Mouse (Mus musculus): ENCODE measurements around the gene Cx3cr1. TPM values are rescaled to one million over a fixed set of nuclear protein-coding genes. Genes with fewer than 3 reads are reported as not detected.

Cx3cr1 gene
- polyA plus RNA-seq, 1 experiment from 2014 or later = 8.0 TPM

DNA sequence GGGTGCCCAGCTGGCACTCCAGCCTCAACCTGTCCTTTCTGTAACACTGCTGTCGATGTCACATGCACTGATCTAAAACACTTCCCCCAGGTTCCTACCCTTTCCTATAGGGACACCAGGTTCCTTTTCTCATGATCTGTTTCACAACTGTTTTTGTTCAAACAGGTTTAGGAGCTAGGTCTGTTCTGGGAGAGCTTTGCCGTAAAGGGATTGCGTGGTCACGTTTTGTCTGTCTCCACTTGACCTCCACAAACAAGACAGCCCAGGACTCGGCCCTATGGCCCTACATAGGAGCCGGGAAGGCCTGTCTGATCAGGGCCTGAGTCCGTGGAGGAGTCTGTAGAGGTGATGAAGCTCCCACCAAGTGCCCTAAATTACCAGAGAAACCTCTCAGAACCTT is 99.9 kb downstream of the Cx3cr1 start:
- Histone ChIP-seq H3K9ac (no peak overlapping the region), H3K36me3 (peaks cover 28% of the 10 kb centered on the region), H3K4me1 (no peaks in the 10 kb centered on the region), H3K9me3 (no peaks in the 10 kb centered on the region), H3K27ac (no peak overlapping the region), H3K4me2 (replicated peaks) (no peak overlapping the region), H3K27me3 (no peaks in the 10 kb centered on the region), H3K4me3 (no peak overlapping the region)
- ATAC-seq (ENCODE audit: insufficient number of reproducible peaks, insufficient read depth, low FRiP score, low TSS enrichment) = no peak
- WGBS = 81% methylated on average over 7 of the region's 7 CpGs

DNA sequence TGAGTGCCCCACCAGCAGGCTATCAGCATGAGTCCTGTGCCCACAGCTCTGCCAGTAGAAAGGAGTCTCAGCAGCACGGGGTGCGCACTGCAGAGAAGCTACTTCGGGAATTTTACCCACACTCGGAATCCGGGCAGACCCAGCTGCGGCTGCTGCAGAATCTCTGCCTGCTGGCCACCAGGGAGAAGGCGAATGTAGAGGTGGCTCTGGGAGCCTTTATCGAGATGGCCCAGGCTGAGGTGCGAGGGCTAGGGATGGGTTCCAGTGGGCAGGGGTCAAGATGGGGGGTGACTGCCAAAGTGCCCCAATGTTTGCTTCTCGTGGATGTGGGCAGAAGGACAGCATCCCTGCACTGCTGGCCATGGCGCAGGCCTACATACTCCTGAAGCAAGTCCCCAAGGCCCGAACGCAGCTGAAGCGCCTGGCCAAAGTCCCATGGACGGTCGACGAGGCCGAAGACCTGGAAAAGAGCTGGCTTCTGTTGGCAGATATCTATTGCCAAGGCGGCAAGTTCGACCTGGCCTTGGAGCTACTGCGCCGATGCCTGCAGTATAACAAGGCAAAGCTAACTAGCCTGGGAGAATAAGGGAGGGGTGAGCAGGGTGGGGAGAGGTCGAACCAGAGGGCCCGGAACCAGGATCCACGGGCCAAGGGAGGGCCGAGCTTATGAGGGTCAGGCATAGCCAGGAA is 103.3 kb downstream of the Cx3cr1 start:
- Histone ChIP-seq H3K9me3 (no peaks in the 10 kb centered on the region), H3K36me3 (no peaks in the 10 kb centered on the region; the same call in 1 of the 2 replicates), H3K4me2 (replicated peaks) (no peak overlapping the region), H3K4me1 (peaks cover 9% of the 10 kb centered on the region; the same call in 1 of the 2 replicates), H3K27me3 (no peaks in the 10 kb centered on the region), H3K4me3 (no peak overlapping the region), H3K27ac (no peak overlapping the region), H3K9ac (no peak overlapping the region)
- WGBS = 85% methylated on average over 26 of the region's 26 CpGs
- ATAC-seq (ENCODE audit: insufficient number of reproducible peaks, insufficient read depth, low FRiP score, low TSS enrichment) = no peak

DNA sequence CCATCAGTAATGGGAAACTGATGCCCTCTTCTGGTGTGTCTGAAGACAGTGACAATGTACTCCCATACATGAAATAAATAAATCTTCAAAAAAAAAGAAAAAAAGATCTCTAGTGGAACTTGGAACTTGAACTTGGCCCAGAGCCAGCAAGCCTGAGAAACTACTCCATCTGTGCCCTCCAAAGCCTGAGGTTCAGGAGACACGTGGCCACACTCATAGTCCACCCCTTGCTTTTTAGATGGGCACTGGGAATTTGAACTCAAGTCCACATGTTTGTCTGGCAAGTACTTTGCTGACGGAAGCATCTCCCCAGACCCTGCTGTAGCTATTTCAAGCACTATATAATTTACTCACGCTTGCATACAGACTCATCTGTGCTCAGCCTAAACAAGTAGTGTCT is 104.5 kb downstream of the Cx3cr1 start:
- Histone ChIP-seq H3K27ac (no peak overlapping the region), H3K27me3 (no peaks in the 10 kb centered on the region), H3K9me3 (no peaks in the 10 kb centered on the region), H3K9ac (no peak overlapping the region), H3K36me3 (no peaks in the 10 kb centered on the region), H3K4me1 (peaks cover 9% of the 10 kb centered on the region; the same call in 1 of the 2 replicates), H3K4me3 (no peak overlapping the region), H3K4me2 (replicated peaks) (no peak overlapping the region)
- 74% methylated on average over 3 of the region's 3 CpGs for WGBS
- no peak for ATAC-seq (ENCODE audit: insufficient number of reproducible peaks, insufficient read depth, low FRiP score, low TSS enrichment)

DNA sequence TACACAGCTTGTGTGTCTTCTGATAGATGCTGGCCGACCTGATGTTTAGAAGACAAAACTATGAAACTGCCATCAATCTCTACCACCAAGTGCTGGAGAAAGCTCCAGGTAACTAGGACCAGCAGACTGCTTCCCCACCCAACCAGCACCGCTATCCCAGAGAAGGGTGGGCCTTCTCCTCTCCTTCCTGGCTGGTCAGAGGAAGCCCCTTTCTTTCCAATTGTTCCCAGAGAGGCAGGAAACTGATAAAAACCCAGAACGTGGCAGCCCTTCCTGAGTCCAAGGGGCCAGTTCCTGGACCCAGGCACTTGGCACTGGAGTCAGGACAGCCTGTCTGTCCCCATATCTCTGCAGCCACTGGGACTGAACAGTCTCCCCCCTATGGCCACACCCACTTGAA is 105.5 kb downstream of the Cx3cr1 start:
- H3K9me3 ChIP-seq = no peaks in the 10 kb centered on the region
- no peak overlapping the region for H3K4me3 ChIP-seq
- H3K4me1 ChIP-seq = peaks cover 9% of the 10 kb centered on the region; the same call in 1 of the 2 replicates
- H3K27ac ChIP-seq = no peak overlapping the region
- H3K9ac ChIP-seq = no peak overlapping the region
- no peak overlapping the region for H3K4me2 ChIP-seq (replicated peaks)
- H3K27me3 ChIP-seq = no peaks in the 10 kb centered on the region
- no peaks in the 10 kb centered on the region for H3K36me3 ChIP-seq
- 69% methylated on average over 3 of the region's 3 CpGs for WGBS
- ATAC-seq (ENCODE audit: insufficient number of reproducible peaks, insufficient read depth, low FRiP score, low TSS enrichment) = no peak

DNA sequence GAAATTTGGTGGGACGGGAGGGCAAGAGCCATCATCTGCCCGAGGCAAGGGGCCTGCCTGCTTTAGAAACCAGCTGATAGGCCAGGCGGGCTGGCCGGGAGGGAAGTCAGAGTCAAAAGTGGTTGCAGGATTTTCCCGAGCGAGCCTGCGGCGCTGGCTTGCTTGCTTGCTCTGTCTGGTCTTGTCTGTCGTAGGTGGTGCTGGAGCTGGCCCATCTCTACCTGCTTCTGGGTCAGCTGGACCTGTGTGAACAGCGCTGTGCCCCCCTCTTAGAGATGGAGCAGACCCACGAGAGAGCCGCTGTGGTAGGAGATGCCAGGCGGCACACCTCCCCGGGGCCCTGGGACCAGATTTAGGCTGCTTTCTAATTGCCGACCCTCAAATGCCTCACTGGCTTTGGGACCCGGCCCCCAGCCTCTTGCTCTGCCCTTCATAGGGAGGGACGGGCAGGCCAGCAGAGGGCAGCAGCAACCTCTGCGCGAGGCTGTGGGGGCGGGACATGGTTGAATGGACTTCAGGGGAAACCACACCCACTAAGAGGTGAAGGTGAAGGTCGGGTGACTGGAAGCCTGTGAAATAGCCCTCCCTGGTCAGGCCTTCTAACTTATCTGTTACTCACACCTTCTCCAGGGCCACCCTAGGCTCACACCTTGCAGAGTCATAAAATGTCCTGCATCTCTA is 106.6 kb downstream of the Cx3cr1 start:
- H3K4me2 ChIP-seq (replicated peaks) = peak overlapping the region; percentile 23
- H3K9ac ChIP-seq = peak overlapping the region; percentile 20; the same call in 1 of the 2 replicates
- ATAC-seq (ENCODE audit: insufficient number of reproducible peaks, insufficient read depth, low FRiP score, low TSS enrichment) = peak; percentile 53; the same call in 1 of the 2 replicates
- H3K36me3 ChIP-seq = no peaks in the 10 kb centered on the region
- 7% methylated on average over 21 of the region's 21 CpGs for WGBS
- H3K9me3 ChIP-seq = no peaks in the 10 kb centered on the region
- peaks cover 9% of the 10 kb centered on the region; the same call in 1 of the 2 replicates for H3K4me1 ChIP-seq
- no peak overlapping the region for H3K27ac ChIP-seq
- H3K4me3 ChIP-seq = no peak overlapping the region
- no peaks in the 10 kb centered on the region for H3K27me3 ChIP-seq

DNA sequence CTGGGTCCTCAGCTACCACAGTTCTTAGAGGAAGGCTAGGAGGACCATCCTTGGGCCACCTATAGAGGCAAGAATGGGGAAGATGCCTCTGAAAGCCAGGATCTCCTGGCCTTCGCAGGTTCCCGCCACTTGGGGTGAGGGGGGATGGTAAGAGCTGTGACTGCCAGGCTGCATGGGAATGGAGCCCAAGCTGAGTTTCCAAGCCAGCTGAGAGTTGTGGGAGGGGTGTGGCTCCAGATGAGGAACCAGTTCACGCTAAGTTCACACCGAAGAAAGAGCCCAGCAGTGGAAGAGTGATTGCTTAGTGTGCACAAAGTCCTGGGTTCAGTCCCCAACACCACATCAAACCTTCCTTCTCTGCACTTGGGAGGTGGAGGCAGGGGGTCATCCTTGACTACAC is 107.5 kb downstream of the Cx3cr1 start:
- H3K27me3 ChIP-seq = no peaks in the 10 kb centered on the region
- no peaks in the 10 kb centered on the region for H3K36me3 ChIP-seq
- peaks cover 9% of the 10 kb centered on the region; the same call in 1 of the 2 replicates for H3K4me1 ChIP-seq
- no peaks in the 10 kb centered on the region for H3K9me3 ChIP-seq
- H3K27ac ChIP-seq = no peak overlapping the region
- 79% methylated on average over 4 of the region's 4 CpGs for WGBS
- no peak overlapping the region for H3K4me3 ChIP-seq
- ATAC-seq (ENCODE audit: insufficient number of reproducible peaks, insufficient read depth, low FRiP score, low TSS enrichment) = no peak
- H3K4me2 ChIP-seq (replicated peaks) = no peak overlapping the region
- no peak overlapping the region for H3K9ac ChIP-seq

DNA sequence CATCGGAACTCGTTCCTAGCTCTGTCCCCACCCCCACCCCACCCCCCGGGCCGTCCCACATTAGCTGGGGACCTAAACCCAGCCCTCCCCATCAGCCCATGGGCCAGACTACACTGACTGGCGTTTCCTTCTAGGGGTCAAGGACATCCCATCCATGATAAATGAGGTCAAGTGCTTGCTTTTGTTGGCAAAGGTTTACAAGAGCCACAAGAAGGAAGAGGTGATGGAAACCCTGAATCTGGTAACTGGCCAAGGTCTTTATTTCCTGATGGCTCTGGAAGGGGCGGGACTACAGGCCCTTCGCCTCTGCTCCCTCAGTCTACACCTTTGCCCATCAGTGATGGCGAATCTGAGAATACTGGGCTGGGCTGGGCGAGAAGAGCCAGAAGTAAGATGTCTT is 110.8 kb downstream of the Cx3cr1 start:
- H3K36me3 ChIP-seq = no peaks in the 10 kb centered on the region
- H3K9ac ChIP-seq = no peak overlapping the region
- 79% methylated on average over 9 of the region's 9 CpGs for WGBS
- no peak overlapping the region for H3K4me2 ChIP-seq (replicated peaks)
- no peaks in the 10 kb centered on the region for H3K27me3 ChIP-seq
- H3K4me1 ChIP-seq = peaks cover 9% of the 10 kb centered on the region; the same call in 1 of the 2 replicates
- no peak overlapping the region for H3K4me3 ChIP-seq
- no peak for ATAC-seq (ENCODE audit: insufficient number of reproducible peaks, insufficient read depth, low FRiP score, low TSS enrichment)
- no peaks in the 10 kb centered on the region for H3K9me3 ChIP-seq
- no peak overlapping the region for H3K27ac ChIP-seq

DNA sequence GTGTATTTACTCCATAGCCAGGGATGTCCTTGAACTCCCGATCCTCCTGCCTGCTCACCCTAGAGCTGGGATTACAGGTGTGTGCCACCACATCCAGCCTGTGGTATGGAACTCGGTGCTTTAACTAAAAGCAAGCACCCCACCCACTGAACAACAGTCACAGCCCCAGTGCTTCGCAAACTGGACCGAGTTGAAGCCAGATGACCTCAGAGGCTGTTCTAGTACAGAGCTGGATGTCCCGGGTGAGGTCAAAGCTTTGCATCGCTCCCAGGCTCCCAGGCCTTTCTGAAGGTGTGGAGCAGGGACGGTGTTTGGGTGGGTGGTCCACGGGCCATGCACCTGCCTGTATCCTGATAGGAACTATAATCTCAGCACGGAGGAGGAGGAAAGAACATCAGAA is 118.3 kb downstream of the Cx3cr1 start:
- Histone ChIP-seq H3K4me3 (no peak overlapping the region), H3K4me2 (replicated peaks) (no peak overlapping the region), H3K9ac (no peak overlapping the region), H3K27me3 (no peaks in the 10 kb centered on the region), H3K9me3 (no peaks in the 10 kb centered on the region), H3K4me1 (peaks cover 5% of the 10 kb centered on the region; the same call in 1 of the 2 replicates), H3K27ac (no peak overlapping the region), H3K36me3 (no peaks in the 10 kb centered on the region)
- ATAC-seq (ENCODE audit: insufficient number of reproducible peaks, insufficient read depth, low FRiP score, low TSS enrichment) = no peak
- WGBS = 83% methylated on average over 9 of the region's 9 CpGs

DNA sequence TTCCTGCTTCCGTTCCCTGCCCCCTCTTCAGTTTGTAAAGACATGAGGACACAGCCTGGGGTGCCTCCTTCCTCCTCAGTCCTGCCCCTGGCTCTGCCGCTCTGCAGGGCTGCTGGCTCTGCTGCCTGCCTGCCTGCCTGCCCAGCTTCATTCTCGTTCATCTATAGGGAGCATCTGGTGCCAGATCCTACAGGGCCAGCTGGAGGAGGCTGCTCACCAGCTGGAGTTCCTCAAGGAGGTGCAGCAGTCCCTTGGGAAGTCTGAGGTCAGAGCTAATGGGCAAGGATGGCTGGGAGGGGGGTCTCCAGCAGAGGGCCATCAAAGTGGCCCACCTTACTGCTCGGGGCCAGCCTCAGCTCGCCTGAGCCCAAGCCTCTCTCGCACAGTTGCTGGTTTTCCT is 119.2 kb downstream of the Cx3cr1 start:
- H3K4me1 ChIP-seq = peaks cover 5% of the 10 kb centered on the region; the same call in 1 of the 2 replicates
- no peak overlapping the region for H3K4me2 ChIP-seq (replicated peaks)
- ATAC-seq (ENCODE audit: insufficient number of reproducible peaks, insufficient read depth, low FRiP score, low TSS enrichment) = no peak
- H3K4me3 ChIP-seq = no peak overlapping the region
- no peaks in the 10 kb centered on the region for H3K27me3 ChIP-seq
- no peaks in the 10 kb centered on the region for H3K36me3 ChIP-seq
- H3K9me3 ChIP-seq = no peaks in the 10 kb centered on the region
- H3K9ac ChIP-seq = no peak overlapping the region; the same call in 1 of the 2 replicates
- 31% methylated on average over 6 of the region's 6 CpGs for WGBS
- H3K27ac ChIP-seq = no peak overlapping the region; the same call in 1 of the 2 replicates

DNA sequence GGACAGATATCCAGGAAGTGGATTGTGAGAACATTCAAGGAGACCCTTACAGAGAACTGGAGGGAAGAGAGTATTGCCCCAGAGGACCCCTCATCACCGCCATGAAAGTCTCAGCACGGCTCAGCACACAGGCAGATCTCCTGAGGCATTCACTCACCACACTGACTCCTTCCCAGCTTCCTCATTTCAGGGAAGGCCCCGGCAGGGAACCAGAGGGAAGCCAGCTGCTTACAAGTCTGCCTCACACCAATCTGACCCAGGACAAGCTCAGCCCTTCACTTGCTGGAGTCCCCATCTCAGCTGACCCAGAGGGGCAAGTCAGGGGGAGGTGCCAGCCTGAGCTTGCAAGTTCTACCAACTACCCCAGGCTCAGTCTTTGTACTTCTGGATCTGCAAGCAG is 120.9 kb downstream of the Cx3cr1 start:
- Histone ChIP-seq H3K36me3 (no peaks in the 10 kb centered on the region), H3K27me3 (no peaks in the 10 kb centered on the region), H3K4me1 (peaks cover 5% of the 10 kb centered on the region; the same call in 1 of the 2 replicates), H3K27ac (no peak overlapping the region), H3K9me3 (no peaks in the 10 kb centered on the region), H3K9ac (no peak overlapping the region), H3K4me3 (no peak overlapping the region), H3K4me2 (replicated peaks) (no peak overlapping the region)
- 45% methylated on average over 3 of the region's 3 CpGs for WGBS
- ATAC-seq (ENCODE audit: insufficient number of reproducible peaks, insufficient read depth, low FRiP score, low TSS enrichment) = no peak

DNA sequence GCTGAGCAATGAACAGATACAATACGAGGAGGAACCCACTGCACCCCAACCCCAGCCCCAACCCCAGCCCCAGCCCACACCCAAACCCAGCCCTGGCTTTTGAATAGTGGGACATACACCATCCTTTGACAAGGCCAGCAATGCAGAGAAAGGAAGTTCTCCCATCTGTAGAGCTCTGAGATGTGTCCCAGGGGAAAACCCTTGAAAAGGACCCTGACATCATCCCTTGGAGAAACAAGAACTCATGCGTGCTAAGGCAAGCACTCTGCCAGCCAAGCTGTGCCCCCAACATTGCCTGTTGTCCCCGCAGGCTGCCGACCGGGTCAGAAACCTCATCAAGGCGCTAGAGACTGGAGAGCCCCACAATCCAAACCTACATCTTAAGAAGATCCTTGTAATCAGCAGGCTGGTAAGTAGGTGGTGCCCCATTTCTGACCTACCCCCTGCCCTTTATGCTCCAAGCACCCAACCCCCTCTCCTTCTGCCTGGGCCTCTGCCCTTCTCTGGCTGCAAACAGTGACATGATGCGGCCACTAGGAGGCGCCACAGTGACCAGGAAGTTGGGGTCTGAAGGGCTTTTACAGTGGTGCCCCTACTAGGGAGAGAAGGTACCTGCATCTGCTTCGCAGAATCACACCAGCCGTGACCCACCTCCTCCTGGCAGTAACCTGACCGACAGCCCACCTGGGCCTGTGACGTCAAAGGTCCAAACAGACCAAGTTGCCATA is 124.3 kb downstream of the Cx3cr1 start:
- 76% methylated on average over 12 of the region's 12 CpGs for WGBS
- H3K4me3 ChIP-seq = no peak overlapping the region
- H3K27me3 ChIP-seq = no peaks in the 10 kb centered on the region
- H3K27ac ChIP-seq = no peak overlapping the region
- H3K4me2 ChIP-seq (replicated peaks) = no peak overlapping the region
- no peaks in the 10 kb centered on the region for H3K36me3 ChIP-seq
- ATAC-seq (ENCODE audit: insufficient number of reproducible peaks, insufficient read depth, low FRiP score, low TSS enrichment) = no peak
- H3K9me3 ChIP-seq = no peaks in the 10 kb centered on the region
- no peak overlapping the region for H3K9ac ChIP-seq
- peaks cover 6% of the 10 kb centered on the region; the same call in 1 of the 2 replicates for H3K4me1 ChIP-seq
